Mouse (Mus musculus) yolk sac, embryonic 10.5 days (tissue): ENCODE measurements around the gene Tet2.
"Not testable (repeated sequence)": the region's sequence is repeated elsewhere in the genome, so short reads cannot be mapped to it uniquely, and the experiment has no call there.

Experiments
- DNase-seq: peaks from one replicate; pipeline ENCODE4 v3.0.0-alpha.2; 2017; ENCODE audit warnings: low spot score

Tet2 gene

DNA sequence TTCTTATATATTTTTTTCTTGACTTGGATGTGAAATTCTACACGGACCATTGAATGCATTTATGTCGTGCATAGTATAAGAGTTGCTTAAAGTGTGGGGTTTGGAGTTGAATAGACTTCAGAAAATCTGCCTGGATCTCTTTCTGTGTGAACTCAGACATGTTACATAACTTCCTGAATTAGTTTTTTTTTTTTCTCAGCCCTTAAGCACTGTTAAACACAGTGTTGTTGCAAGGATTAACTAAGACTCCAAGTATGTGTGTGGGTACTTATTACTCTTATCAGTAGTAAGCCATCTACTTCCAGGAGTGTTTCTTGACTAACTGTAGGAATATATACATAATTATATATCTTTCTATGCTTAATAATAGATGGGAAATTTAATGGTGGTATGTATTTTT is 3.7 kb upstream of the Tet2 start:
- DNase-seq: no peak

DNA sequence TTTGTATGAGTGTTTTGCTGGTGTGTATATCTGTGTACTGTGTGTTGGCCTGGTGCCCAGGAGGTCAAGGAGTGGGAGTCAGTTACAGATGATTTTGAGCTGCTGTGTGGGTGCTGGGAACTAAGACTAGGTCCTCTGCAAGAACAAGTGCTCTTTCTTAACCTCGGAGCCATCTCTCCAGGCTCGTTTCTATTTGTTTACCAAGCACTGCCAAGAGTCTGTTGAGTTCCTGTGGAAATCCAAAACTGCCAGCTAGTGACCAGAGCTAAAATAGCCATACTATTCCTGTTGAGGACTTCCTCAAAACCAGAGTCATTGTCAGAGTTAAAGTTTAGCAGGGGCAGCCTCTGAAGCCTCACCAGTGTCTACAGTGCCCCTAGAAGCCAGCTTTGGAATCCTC is 1.9 kb upstream of the Tet2 start:
- no peak for DNase-seq

DNA sequence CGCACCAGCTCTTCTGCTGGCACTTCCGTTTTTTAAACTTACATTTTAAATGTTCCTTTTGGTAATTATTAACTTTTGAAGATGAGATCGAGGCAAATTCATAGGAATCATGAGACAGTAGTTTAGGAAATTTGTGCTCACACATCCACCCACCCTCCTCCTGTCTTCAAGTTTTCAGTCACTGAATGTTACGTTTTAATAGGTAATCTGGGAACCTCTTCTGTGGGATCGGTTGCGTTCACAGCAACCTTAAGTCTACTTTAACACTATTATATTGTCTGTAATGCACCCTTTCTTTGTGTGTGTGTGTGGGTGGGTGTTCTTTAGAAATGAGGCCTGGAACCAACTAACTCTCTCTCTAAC is 346 bp upstream of the Tet2 start:
- no peak for DNase-seq

DNA sequence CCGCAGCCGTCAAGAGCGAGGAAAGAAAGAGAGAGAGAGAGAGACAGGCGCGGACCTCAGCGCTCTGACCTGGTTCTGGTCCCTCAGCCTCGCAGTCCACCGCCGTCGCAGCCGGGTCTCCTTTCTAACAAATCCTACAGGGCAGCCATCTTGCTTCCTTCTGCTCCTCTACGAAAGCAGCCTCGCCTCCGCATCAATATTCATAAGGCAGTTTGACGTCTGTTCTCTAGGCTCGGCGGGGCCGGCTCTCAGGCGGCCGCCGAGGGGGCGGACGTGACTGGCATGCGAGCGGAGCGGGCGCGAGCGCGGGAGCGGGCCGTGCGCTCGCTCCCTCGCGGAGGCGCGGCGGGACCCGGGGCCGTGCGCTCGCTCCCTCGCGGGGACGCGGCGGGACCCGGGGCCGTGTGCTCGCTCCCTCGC is 798 bp downstream of the Tet2 start:
- DNase-seq: peak; percentile 86

DNA sequence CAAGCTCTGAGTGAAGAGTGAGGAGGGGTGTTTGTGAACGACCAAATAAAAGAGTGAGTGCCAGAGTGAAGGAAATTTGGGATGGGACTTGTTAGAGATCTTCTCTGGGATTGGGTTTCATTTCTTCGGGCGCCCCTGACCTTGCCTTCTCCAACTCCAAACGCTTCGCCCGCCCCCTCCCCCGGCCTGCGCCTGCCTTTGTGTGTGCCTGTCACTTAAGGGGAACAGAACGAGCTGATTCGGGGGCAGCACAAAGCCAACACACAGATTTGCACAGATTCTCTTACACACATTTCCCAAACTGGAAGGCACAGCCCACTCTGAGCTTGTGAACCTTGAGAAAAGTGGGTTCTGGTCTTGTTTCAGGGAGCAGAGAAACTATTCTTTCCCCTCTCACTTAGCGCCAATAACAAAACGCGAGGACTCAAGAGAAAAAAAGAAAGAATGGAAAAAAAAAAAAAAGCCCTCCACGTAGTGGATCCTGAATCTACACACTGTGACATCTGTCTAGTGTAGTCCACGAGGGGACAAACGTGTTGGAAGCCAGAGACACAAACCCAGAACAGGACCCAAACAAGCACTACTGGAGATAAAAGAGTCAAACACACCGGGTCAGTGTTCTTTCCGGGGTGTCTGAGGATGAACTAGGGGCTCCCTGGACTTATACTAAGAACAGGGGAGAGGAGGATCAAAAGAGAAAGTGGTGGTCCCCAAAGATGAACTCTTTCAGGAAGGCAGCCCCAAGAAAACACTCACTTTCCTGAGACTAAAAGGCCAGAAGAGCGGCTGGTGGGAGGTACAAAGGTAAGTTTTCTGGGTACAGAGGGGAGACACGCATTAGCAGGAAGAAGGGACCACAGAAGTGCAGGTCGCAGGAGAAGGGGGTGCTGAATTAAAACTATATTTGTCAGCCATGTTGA is 1.6 kb downstream of the Tet2 start:
- peak; percentile 39 for DNase-seq

DNA sequence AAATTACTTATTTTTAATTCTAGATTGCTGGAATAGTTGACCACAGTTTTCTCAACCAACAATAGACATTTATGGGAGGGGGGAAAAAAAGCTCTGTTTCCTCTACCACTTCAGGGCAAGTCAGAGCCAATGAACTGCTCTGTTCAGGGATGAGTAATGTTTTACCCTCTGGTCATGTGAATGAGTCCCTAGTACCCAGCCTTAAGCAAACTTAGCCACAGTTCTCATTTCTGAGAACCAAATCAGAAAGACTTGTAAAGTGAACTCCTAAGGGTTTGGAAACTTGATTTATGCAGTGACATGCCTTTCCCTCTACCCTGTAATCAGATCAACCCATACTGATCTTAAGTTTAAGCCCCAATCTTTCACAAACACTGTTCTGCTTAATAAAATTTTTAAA is 2.9 kb downstream of the Tet2 start:
- no peak for DNase-seq

DNA sequence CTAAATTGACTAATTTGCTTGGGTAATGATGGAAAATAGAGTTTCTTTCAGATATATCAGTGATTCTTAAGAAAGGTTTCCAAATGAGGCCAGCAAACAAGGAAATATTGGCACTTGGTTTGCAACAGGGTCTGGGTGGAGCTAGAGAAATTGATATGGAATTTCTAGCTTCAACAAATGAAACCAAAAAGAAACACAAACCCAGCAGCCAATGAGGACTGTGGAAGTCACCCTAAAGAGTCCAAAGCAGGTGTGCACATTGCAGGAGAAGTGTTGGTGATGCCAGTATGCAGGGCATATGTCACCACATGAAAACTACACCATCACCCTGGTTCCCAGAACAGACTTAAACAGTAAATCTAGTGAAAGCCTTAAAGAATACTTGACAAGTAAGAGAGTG is 3.9 kb downstream of the Tet2 start:
- DNase-seq: no peak

DNA sequence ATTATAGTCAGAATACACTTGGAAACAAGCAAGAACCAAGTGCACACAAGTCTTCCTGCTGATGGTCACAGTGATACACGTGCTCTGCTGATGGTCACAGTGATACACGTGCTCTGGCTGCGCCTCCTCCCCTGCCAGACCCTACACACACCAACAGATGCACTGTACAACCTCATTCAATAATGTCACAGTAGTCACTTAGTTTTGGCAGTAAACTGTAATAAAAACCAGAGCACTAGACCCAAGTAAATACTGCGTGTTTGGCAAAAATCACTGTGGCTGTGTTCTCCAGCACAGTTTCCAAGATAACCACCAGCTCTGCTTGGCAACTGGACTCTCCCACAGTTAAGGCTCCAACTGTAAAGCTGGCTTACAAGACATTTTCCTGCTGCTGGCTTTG is 4.9 kb downstream of the Tet2 start:
- DNase-seq: no peak

DNA sequence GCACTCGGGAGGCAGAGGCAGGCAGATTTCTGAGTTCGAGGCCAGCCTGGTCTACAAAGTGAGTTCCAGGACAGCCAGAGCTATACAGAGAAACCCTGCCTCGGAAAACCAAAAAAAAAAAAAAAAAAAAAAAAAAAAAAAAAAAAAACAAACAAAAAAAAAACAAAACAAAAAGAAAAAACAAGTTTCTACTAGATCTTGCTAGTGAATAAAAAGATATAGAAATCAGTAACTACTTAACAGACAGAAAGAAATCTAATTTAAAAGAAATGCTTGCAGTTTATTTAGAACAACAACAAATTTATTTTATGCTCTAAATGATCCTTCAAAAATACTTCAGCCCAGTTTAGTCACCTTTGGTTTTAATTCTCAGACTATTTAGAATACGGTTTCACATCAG is 6.4 kb downstream of the Tet2 start:
- DNase-seq: not testable (repeated sequence)

DNA sequence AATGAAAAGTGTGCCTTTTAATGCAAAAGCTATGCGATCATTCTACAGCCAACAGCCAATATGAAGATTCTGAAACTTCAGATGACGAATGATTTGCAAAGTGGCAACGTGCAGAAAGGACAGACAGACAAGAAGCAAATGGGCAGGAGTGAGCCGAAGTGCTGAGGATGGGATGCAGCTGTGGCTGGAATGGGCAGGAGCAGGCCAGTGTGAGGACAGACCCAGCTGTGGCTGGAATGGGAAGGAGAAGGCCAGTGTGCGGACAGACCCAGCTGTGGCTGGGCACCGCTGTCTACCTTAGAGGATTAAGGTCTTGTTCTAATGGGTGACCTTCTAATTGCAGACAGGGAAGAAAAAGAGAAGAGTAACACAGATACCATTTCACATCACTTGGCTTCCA is 9.3 kb downstream of the Tet2 start:
- no peak for DNase-seq

DNA sequence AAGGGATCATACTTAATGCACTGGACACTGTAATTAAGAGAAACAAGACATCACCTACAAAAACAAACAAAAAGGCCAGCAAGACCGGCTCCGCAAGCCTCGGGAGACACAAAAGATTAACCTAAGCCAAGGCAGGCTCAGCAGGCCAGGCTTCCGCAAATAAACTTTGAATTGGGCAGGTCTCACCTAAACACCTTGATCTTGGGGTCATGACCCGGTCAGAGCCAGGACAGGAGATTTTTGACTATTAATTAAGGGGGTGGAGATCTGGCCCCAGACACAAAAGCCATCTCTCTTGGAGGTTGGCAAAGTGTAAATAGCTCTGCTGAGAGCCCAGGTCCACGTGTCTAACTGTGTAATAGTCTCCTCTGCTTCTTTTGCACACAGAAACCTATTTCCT is 10.9 kb downstream of the Tet2 start:
- DNase-seq: peak; percentile 31

DNA sequence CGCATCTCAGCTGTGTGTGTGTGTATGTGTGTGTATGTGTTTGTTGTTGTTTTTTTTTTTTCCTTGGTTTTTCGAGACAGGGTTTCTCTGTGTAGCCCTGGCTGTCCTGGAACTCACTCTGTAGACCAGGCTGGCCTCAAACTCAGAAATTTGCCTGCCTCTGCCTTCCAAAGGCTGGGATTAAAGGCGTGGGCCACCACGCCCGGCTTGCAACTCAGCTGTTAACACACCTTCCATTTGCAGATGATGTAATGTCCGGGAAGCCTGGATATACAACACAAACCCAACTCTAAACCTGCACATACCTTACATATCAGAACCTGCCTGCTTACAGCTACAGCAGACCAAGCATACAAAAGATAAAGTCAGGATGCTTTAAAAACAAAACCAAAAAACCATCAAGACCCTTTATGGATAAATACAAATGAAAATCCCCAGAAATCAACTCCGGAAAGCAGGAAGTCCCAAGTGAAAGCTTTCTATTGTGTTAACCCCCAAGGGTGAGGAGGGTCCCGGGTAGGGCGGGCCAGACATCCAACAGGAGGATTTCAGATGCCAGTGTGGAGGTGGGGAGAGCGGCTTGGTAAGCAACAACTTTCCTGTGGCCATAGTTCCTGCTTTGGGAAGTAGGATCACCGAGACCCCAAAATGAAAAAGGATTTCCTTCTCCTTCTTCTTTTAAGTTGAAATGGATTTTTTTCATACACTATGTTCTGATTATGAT is 11.5 kb downstream of the Tet2 start:
- DNase-seq: no peak

DNA sequence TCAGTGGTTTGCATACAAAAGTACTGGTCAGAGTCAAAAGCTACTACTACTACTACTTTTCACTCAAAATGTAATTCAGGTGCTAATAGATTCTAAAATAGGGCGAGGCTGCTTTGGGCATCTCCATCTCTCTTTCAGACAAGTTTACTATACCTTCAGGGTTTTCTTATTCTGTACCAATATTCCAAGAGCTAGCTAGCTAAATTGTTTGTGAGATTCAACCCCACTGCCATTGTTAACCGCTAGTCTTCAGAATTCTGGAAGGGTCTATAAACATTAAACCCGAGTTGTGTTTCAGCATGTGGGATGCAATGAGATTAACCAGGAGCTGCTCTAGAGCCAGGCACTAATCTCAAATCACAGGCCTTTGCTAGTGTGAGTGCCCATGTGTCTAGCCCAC is 12.1 kb downstream of the Tet2 start:
- no peak for DNase-seq

DNA sequence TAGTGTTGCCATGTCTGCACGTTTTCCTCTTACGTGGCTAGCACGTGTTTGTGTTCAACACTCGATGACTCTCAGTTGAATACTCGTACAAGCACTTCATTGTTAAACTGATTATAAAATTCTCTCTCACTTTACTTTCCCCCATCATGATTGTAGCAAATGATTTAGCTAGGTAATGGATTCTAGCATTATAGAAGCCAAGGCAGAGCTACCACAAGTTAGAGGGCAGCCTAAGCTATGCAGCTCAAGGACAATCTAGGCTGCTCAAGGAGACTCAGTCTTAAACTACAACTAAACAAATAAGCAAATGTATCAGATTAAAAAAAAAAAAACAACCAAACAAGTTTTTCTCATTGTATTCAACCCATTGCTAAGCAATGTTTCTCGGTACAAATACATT is 12.7 kb downstream of the Tet2 start:
- DNase-seq: no peak

DNA sequence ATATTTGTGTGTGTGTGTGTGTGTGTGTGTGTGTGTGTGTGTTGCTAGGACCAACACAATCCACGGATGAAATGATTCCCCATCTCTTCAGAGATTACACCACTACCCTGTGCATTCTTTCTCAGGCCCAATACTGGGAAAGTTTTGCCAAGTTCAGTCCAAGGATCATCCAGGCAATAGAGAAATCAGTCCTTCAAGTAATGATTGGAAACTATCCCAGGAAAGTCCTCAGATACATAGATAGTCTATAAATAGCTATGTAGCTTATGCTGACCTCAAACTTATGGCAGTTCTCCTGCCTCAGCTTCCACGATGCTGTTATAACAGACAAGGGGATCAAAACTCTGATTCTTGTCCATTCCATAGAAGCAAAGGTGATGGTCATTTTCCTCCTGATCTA is 13.8 kb downstream of the Tet2 start:
- no peak for DNase-seq

DNA sequence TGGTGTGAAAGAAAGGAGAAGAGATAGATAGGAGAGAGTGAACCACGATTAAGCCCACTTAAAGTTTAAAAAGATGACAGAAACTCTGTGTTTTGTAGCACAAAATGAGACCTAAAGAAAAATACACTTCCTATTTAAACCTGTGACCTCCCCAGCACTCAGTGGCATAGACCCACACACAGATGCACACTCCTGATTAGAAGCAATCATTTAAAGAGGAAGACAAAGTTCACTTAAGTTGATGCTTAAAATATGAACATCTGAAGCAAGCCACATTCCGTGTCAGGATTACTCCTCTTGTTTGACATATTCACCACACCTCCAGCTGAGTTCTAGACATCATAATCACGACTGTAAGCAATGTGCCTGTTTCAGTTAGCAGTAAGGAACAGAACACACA is 14.3 kb downstream of the Tet2 start:
- no peak for DNase-seq

DNA sequence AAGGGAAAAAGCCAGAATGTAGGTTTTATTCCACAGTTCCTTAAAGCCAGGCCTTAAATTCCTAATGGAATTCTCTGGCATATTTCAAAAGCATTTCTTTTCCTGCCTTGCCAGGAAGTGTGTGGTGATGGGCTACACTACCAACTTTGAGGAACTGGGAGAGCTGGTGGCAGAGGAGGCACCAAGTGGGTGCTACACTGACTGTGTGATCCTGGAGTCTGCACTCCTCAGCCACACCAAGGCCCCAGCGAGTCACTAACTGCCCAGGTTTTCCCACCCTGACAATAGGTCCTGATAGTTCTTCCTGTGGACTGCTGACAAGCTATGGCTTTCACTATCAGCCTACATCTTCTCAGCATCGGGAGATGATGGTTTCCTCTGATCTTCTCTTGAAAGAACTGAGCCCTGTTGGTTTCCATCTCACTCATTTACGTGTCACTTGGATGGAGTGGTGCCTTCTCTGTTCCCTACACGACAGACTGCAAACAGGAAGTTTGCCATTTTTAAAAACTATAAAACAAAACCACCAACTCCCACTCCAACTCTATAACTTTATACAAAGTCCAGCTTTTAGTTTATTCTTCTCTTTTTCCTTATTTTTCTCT is 18.7 kb downstream of the Tet2 start:
- no peak for DNase-seq

DNA sequence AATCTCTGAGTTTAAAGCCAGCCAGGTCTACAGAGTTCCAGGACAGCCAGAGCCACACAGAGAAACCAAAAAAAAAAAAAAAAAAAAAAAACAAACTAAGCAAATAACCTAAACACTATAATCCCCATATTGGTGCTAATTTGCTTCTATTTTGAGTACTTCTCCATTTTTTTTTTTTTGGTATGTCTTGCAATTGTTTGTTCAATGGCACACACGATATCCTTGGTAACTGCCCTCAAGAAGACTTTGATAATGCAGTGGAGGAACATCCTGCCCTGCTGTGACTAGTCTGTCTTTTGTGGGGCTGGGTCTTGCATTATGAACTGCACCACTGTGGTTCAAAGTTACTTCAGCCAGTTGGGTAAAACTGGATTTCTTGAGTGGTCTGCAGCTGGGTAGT is 19.4 kb downstream of the Tet2 start:
- DNase-seq: no peak

DNA sequence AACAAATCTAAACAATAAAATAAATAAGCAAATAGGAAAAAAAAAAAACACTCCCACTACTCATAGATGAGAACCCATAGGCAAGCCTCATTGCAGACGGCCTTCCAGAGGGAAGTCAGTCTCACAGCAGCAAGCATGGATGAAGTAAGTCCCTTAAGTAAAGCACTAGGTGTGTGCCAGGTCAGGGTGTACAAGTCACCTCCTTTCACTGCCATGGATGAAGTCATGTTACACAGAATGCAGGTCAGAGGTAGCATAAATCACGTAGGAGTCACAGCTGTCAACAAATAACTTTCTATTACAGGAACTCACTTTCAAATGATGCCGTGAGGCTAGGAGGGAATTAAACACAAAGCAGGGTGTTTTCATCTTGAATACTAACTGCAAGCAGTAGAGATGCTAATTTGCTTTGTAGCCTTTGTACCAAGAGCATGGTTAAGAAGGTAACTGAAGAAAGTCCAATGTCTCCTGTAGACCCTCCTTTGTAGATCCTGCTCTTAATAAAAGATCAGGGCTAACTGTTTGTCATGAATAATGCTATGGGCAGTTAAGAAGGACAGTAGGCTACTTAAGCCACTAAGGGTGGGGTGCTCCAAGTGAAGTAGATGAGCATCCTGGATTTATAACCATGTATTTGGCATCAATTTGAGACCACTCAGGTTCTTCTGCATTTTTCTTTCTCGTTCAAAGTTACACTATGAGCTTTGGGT is 20.4 kb downstream of the Tet2 start:
- no peak for DNase-seq

DNA sequence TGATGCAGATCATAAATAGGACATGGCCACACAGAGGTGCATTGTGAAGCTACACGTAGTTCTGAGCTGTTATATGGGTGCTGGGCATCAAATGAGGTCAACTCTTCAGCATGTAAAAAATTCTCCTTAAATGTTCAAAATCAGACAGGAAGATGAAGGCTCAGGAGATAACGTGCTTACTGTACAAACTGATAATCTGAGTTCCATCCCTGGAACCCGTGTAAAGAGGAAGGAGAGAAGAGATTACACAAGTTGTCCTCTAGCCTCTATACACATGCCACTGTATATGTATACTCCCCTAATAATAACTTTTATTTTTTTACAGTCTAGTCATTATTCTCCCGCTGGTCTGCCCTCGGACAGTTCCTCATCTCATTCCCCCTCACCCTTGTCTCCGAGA is 21.7 kb downstream of the Tet2 start:
- DNase-seq: no peak

DNA sequence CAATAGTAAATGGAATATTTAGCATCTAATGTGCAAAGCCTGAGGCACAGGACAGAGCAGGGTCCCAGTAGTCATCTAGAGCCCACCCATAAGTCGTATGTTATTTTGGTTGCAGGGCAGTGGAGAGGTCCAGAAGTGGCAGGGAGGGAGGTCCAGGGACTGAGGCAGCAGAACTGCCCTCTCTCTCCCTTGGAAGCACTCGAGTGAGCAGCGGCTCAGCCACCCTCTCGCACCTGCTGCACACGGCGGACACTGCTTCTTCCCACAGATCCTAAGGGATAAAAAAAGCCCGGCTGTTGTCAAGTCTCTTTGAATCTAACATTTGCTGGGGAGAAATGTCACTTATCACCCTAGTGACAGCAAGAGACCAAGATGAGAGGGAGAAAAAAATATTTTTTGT is 22.6 kb downstream of the Tet2 start:
- no peak for DNase-seq

DNA sequence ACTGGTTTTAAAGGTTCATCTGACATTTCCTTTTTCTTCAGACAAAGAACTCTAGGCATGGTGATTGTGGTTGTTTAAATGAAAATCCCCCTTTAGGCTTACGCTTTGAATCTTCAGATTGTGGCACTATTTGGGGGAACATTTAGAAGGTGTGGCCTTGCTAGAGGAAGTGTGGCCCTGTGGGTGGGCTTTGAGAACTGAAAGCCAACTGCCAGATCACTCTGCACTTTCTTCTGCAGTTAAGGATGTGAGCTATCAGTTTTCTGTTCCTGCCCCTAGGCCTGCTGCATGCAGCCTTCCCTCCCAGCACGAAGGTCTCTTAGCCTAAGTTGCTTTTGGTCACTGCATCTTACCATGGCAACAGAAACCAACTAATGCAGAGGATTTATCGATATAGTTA is 26.1 kb downstream of the Tet2 start:
- DNase-seq: no peak

DNA sequence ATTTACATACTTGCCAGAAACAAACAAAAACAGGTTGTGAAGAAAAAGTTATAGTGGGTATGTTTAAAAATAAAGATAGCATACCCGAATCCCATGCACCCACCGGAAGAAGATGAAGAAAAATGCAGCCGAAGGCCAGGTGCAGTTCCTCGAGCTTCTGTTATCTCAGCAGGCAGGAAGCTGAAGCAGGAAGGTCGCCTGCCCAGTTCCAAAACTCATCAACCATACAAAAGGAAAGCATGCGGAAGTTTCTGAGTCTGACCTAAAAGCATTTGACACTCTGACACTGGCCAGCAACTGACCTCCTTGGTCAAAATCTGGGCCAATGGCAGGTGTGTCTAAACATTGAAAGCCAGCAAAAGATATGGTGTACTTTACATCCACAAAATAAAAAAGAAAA is 26.8 kb downstream of the Tet2 start:
- no peak for DNase-seq
